23 mouse cellular contexts compared by ENCODE assay signal in the genomic region with DNA sequence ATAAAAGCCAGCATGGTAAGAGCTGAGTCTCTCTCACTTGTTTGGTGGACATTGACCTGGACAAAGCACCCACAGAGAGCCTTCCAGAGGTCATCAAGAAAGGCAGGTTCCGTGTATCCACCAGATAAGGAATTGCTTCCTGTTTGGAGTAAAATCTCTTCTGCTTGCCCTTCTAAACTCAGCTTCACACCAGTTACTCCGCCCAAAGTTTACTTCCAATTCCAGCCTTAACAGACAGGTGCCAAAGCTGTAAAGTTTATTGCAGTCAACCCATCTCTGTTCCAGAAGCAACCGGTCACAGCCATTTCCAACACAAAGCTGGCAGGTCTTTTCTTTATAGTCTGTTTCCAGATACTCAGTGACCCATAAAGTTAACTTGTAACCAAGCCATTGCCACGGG.
DNase-seq lines count a peak whose midpoint lies in the region; ATAC-seq lines count a peak whose summit lies in the region.
"Had no signal": no experiment of that assay in that cellular context is flagged by ENCODE, and none has a peak within 500 bp of the region (broad histone marks: within the 10 kb centered on the region; RNA-seq: fewer than 3 reads in every experiment).

No protein-coding gene starts in this region.

- peak; percentile 37 for ATAC-seq in intestine, embryonic 16.5 days
- ATAC-seq in kidney, embryonic 14.5 days (ENCODE audit: low FRiP score, low TSS enrichment): no peak
- ATAC-seq in forebrain, embryonic 12.5 days (ENCODE audit: low FRiP score): no peak
- ATAC-seq: CD4-positive, CD25-positive, alpha-beta regulatory T cell, adult 4 months had no signal

- peak; percentile 68 for DNase-seq in kidney, adult 11 months
- no peak for DNase-seq in kidney, postnatal 10 days
- peak; percentile 45 to 72 for DNase-seq in kidney, postnatal 36 days
- DNase-seq in left cerebral cortex, postnatal 25 days (ENCODE audit: low spot score in 2 of 2): no peak
- DNase-seq in cerebellum, adult 9-11 months: no peak
- DNase-seq: adrenal gland, postnatal 36 days; cerebellum, adult 11-12 months; cerebellum, postnatal 25 days; gastrocnemius, postnatal 36 days; layer of hippocampus, adult 9-11 months; liver, embryonic 13.5 days; lung, adult 2 months; midbrain, embryonic 14.5 days; retina, postnatal 1 day; thymus, postnatal 25 days had no signal

- H3K4me3 ChIP-seq in intestine, embryonic 16.5 days (ENCODE audit: low read length): no peak overlapping the region
- no peak overlapping the region for H3K4me3 ChIP-seq in kidney, embryonic 14.5 days (ENCODE audit: low read length)
- H3K4me3 ChIP-seq in forebrain, embryonic 12.5 days (replicated peaks): no peak overlapping the region
- H3K4me3 ChIP-seq: embryonic facial prominence, embryonic 12.5 days; hindbrain, embryonic 15.5 days; left cerebral cortex, adult 2 months; liver, embryonic 13.5 days had no signal

- H3K9ac ChIP-seq in intestine, embryonic 16.5 days (ENCODE audit: low read depth, low read length): no peak overlapping the region
- H3K9ac ChIP-seq in kidney, embryonic 14.5 days (ENCODE audit: low read depth, low read length): no peak overlapping the region
- H3K9ac ChIP-seq in forebrain, embryonic 12.5 days: no peak overlapping the region
- H3K9ac ChIP-seq: embryonic facial prominence, embryonic 12.5 days; hindbrain, embryonic 15.5 days; liver, embryonic 13.5 days had no signal

- peak overlapping the region; percentile 88 for H3K27ac ChIP-seq in intestine, embryonic 16.5 days (ENCODE audit: low read length)
- H3K27ac ChIP-seq in kidney, embryonic 14.5 days (ENCODE audit: low read depth, low read length): 0 out of 2 replicates have a peak overlapping the region, but pooled peaks have one; percentile 32
- no peak overlapping the region for H3K27ac ChIP-seq in forebrain, embryonic 12.5 days
- H3K27ac ChIP-seq: embryonic facial prominence, embryonic 12.5 days; hindbrain, embryonic 15.5 days; left cerebral cortex, adult 2 months; liver, embryonic 13.5 days had no signal

- intact Hi-C loops in left cerebral cortex, postnatal 25 days (cut with DNase I): loop anchor here (5.0 to 10.0 kb wide), 4 partner anchors 371 to 1044 kb away; no protein-coding TSS in a partner anchor

- peak overlapping the region; percentile 8; the same call in 1 of the 2 replicates for H3K4me2 ChIP-seq in intestine, embryonic 16.5 days (ENCODE audit: low read depth, low read length)
- no peak overlapping the region for H3K4me2 ChIP-seq in kidney, embryonic 14.5 days (replicated peaks; ENCODE audit: low read depth, low read length)
- H3K4me2 ChIP-seq in forebrain, embryonic 12.5 days: no peak overlapping the region
- H3K4me2 ChIP-seq: embryonic facial prominence, embryonic 12.5 days; heart, embryonic 11.5 days; hindbrain, embryonic 15.5 days; liver, embryonic 13.5 days had no signal

- peaks cover 38% of the 10 kb centered on the region for H3K4me1 ChIP-seq in intestine, embryonic 16.5 days (ENCODE audit: control insufficient read depth, insufficient read depth, low read length)
- peaks cover 21% of the 10 kb centered on the region for H3K4me1 ChIP-seq in kidney, embryonic 14.5 days (ENCODE audit: control insufficient read depth, insufficient read depth, low read length)
- peaks cover 21% of the 10 kb centered on the region for H3K4me1 ChIP-seq in forebrain, embryonic 12.5 days

- no peaks in the 10 kb centered on the region for H3K36me3 ChIP-seq in intestine, embryonic 16.5 days (ENCODE audit: control insufficient read depth, insufficient read depth, low read length)
- H3K36me3 ChIP-seq in kidney, embryonic 14.5 days (ENCODE audit: control insufficient read depth, insufficient read depth, low read length): no peaks in the 10 kb centered on the region
- no peaks in the 10 kb centered on the region for H3K36me3 ChIP-seq in forebrain, embryonic 12.5 days (replicated peaks)
- H3K36me3 ChIP-seq: embryonic facial prominence, embryonic 12.5 days; hindbrain, embryonic 15.5 days; liver, embryonic 13.5 days had no signal

- 27% methylated on average over 4 of the region's 4 CpGs for WGBS in intestine, embryonic 16.5 days
- WGBS in kidney, embryonic 14.5 days: 15% methylated on average over 4 of the region's 4 CpGs
- WGBS in forebrain, embryonic 12.5 days: 74% methylated on average over 4 of the region's 4 CpGs

- H3K9me3 ChIP-seq in intestine, embryonic 16.5 days (ENCODE audit: control insufficient read depth, low read length): no peaks in the 10 kb centered on the region
- no peaks in the 10 kb centered on the region for H3K9me3 ChIP-seq in kidney, embryonic 14.5 days (ENCODE audit: control insufficient read depth, low read length)
- no peaks in the 10 kb centered on the region for H3K9me3 ChIP-seq in forebrain, embryonic 12.5 days
- H3K9me3 ChIP-seq: embryonic facial prominence, embryonic 12.5 days; hindbrain, embryonic 15.5 days; liver, embryonic 13.5 days had no signal

- no peaks in the 10 kb centered on the region for H3K27me3 ChIP-seq in intestine, embryonic 16.5 days (replicated peaks; ENCODE audit: control insufficient read depth, insufficient read depth, low read length)
- no peaks in the 10 kb centered on the region for H3K27me3 ChIP-seq in kidney, embryonic 14.5 days (ENCODE audit: control insufficient read depth, insufficient read depth, low read length)
- peaks cover 33% of the 10 kb centered on the region for H3K27me3 ChIP-seq in forebrain, embryonic 12.5 days
- H3K27me3 ChIP-seq: embryonic facial prominence, embryonic 12.5 days had no signal

Comparison
In these comparisons a context has a peak if more than half of its experiments do, and no peak if none do; other contexts are left out.
1. DNase-seq: peak in kidney, adult 11 months (single experiment) and kidney, postnatal 36 days (2 of 2); none in kidney, postnatal 10 days (single experiment), left cerebral cortex, postnatal 25 days (0 of 2) and cerebellum, adult 9-11 months (single experiment).